Mouse (Mus musculus) kidney, adult 2 months (tissue): Measurements from ENCODE around the gene Armc6.

Experiments
- CTCF ChIP-seq: fragments of 200-500 bp; conservative IDR thresholded peaks from 2 replicates; pipeline ENCODE4 v1.5.1; 2011; ENCODE audit warnings: low read depth, mild to moderate bottlenecking, control low read depth, low read length, moderate library complexity, mixed read lengths; ENCODE audit not compliant: insufficient read depth, insufficient read length
- POLR2A ChIP-seq: fragments of 200-500 bp; IDR thresholded peaks from one replicate; pipeline ENCODE4 v1.6.1; 2011; ENCODE audit warnings: low read depth, low read length, control low read depth

DNA sequence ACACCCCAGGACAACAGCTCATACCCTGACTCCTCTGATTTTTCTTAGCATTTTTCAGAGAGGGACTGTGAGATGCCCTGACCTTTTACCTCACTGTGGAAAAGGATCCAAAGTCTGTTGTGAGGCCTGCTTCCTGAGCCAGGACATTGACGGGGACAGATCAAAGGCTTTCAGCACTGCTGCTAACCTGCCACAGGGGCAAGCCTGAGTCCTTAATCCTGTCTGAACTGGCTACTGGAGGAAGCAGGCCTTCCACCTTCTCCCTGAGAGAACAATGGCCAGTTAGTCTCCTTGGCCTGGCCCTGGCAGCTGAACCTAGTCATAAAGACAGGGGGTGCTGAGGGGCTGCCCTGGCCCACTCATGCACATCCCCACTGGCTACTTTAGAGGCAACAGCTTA lies 26.1 kb downstream of the Armc6 start:
- TF ChIP-seq POLR2A = no peak
- 0 out of 2 replicates have a peak, but pooled peaks have one; percentile 12 for TF ChIP-seq CTCF
